Mouse (Mus musculus) lung, adult 2 months (tissue): ENCODE results near the gene Klhl24. TPM values are rescaled to one million over a fixed set of nuclear protein-coding genes. Genes with fewer than 3 reads are reported as not detected.
"Not testable (repeated sequence)": the region's sequence is repeated elsewhere in the genome, so short reads cannot be mapped to it uniquely, and the experiment has no call there.

ENCODE experiments used
- DNase-seq: peaks from one replicate; pipeline ENCODE4 v3.0.0; 2022
- H3K4me1 ChIP-seq: fragments of 200-500 bp; 2 replicates; pipeline ENCODE4 v1.6.1; 2011; ENCODE audit warnings: low read length; ENCODE audit not compliant: control insufficient read depth, insufficient read depth
- H3K4me3 ChIP-seq: fragments of 200-500 bp; replicated peaks from 2 replicates; pipeline ENCODE3; 2011; ENCODE audit warnings: low read depth, mild to moderate bottlenecking, control low read depth, low read length; ENCODE audit errors: extremely low read depth
- CTCF ChIP-seq: fragments of 200-500 bp; IDR thresholded peaks from 2 replicates; pipeline ENCODE4 v1.5.1; 2011; ENCODE audit warnings: mild to moderate bottlenecking, low read length, control low read depth; ENCODE audit not compliant: insufficient read depth
- POLR2A ChIP-seq: fragments of 200-500 bp; IDR thresholded peaks from 2 replicates; pipeline ENCODE4 v1.6.1; 2011; ENCODE audit warnings: low read depth, mild to moderate bottlenecking, control low read depth, low read length, borderline replicate concordance; ENCODE audit errors: extremely low read depth
- WGBS: fragments of 180-500 bp; shearing (Covaris S2); methylation state at CpG from one replicate; pipeline ENCODE4 v1.1.7; 2018; 5-methylcytosine and 5-hydroxymethylcytosine counted together
- polyA plus RNA-seq: library from polyadenylated mRNA; depleted of rRNA; stranded (reverse); fragments of >200 nt; gene quantifications from 2 replicates; pipeline ENCODE4 v1.2.3, GENCODE M21; 2012

The Klhl24 gene
- polyA plus RNA-seq, 1 experiment = 27.0 TPM

GRCm38 (mm10) chr16:20095966-20096365 is 1.4 kb upstream of the Klhl24 start:
- no peak for TF ChIP-seq POLR2A
- TF ChIP-seq CTCF = peak; percentile 52

GRCm38 (mm10) chr16:20097711-20098374 is 501 bp downstream of the Klhl24 start:
- peak overlapping the region; percentile 95 for H3K4me3 ChIP-seq
- TF ChIP-seq POLR2A (peak; percentile 38; the same call in 1 of the 2 replicates), CTCF (no peak)
- peaks cover 7% of the 10 kb centered on the region for H3K4me1 ChIP-seq
- under 1% methylated on average over 61 of the region's 61 CpGs for WGBS
- peak; percentile 93 for DNase-seq

More at GRCm38 (mm10) chr16:20095966-20096365, 1.4 kb upstream of the Klhl24 start:
- 84% methylated on average over 2 of the region's 2 CpGs for WGBS
- peaks cover 8% of the 10 kb centered on the region for H3K4me1 ChIP-seq
- H3K4me3 ChIP-seq = no peak overlapping the region
- DNase-seq = no peak

DNA sequence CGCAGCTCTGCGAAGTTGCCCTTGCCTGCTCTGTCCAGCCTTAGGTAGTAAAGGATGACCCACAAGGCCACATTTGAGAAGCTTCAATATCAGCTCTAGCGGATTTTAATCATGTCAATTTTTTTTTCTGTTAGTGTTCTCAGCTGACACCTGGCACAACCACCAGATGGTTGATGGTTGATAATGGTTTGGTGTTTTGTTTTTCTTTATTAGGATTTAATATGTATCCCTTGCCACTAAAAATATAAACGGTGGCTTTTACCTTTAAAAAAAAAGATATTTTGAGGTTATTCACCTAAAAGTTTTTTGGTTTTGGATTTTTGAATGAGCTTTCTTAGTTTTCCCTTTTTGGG is 1.0 kb downstream of the Klhl24 start:
- 1% methylated on average over 4 of the region's 4 CpGs for WGBS
- no peak for TF ChIP-seq CTCF
- TF ChIP-seq POLR2A = peak; percentile 42; the same call in 1 of the 2 replicates
- Histone ChIP-seq H3K4me3 (peak overlapping the region; percentile 95), H3K4me1 (peaks cover 7% of the 10 kb centered on the region)
- DNase-seq = no peak

- peaks cover 7% of the 10 kb centered on the region for H3K4me1 ChIP-seq
- TF ChIP-seq CTCF (no peak), POLR2A (no peak)
- WGBS = 51% methylated on average over 6 of the region's 6 CpGs
- no peak for DNase-seq
- H3K4me3 ChIP-seq = peak overlapping the region; percentile 37
These were observed 1.7 kb downstream of the Klhl24 start for GRCm38 (mm10) chr16:20098866-20099629.

DNA sequence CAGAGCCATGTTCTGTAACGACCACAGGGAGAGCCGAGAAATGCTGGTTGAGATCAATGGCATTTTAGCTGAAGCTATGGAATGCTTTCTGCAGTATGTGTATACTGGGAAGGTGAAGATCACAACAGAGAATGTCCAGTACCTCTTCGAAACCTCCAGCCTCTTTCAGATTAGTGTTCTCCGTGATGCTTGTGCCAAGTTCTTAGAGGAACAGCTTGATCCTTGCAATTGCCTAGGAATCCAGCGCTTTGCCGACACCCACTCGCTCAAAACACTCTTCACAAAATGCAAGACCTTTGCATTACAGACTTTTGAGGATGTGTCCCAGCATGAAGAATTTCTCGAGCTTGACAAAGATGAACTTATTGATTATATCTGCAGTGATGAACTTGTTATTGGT is 9.7 kb downstream of the Klhl24 start:
- WGBS = 81% methylated on average over 8 of the region's 8 CpGs
- no peak for DNase-seq
- Histone ChIP-seq H3K4me3 (no peak overlapping the region), H3K4me1 (peaks cover 7% of the 10 kb centered on the region)
- TF ChIP-seq CTCF (no peak), POLR2A (no peak)

- no peak for DNase-seq
- 93% methylated on average over 6 of the region's 6 CpGs for WGBS
- Histone ChIP-seq H3K4me3 (no peak overlapping the region), H3K4me1 (peaks cover 10% of the 10 kb centered on the region)
- TF ChIP-seq CTCF = 0 out of 2 replicates have a peak, but pooled peaks have one; percentile 10
- no peak for TF ChIP-seq POLR2A
These were observed 11.6 kb downstream of the Klhl24 start for GRCm38 (mm10) chr16:20108961-20109360.

DNA sequence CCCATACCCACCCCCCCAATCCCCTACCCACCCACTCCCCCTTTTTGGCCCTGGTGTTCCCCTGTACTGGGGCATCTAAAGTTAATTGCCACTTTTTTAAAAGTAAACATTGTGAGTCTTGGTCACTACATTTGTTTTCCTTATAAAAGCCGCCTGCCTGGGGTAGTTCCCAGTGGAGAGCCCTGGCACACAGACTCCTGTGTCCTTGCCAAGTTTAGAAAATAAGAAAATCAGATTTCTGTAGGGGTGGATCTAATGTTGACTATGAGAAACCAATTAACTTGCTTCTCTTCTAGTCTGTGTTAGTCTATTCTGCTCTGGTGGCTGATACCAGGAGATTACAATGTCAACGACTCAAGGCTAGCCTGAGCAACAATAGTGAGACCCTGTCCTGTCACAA is 15.3 kb downstream of the Klhl24 start:
- no peak for DNase-seq
- no peak overlapping the region for H3K4me3 ChIP-seq
- 42% methylated on average over 2 of the region's 2 CpGs for WGBS
- TF ChIP-seq CTCF (no peak), POLR2A (no peak)
- peaks cover 14% of the 10 kb centered on the region for H3K4me1 ChIP-seq

GRCm38 (mm10) chr16:20116069-20116468 is 18.7 kb downstream of the Klhl24 start:
- no peak for DNase-seq
- peaks cover 14% of the 10 kb centered on the region for H3K4me1 ChIP-seq
- 22% methylated on average over 4 of the region's 4 CpGs for WGBS
- no peak overlapping the region for H3K4me3 ChIP-seq
- no peak for TF ChIP-seq POLR2A
- no peak for TF ChIP-seq CTCF

DNA sequence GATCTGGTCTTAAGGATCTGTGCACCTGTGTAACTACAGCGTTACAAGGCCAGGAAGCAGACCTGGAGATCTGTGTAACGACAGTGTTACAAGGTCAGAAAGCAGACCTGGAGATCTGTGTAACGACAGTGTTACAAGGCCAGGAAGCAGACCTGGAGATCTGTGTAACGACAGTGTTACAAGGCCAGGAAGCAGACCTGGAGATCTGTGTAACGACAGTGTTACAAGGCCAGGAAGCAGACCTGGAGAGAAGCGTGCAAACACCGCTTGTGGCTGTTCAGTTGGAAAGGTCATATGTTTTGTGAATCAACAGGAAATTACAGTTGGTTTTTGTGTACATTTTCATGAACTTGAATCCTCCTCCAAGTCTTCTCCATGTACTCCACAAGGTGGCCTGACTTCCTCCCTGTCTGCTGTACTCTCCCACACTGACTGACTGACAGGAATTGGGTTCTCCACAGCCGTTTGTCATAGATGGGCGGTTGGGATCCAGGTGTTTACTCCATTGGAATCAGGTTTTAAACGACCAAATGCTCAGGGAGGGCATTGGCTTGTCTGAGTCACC is 29.1 kb downstream of the Klhl24 start:
- DNase-seq, H3K4me1 ChIP-seq: not testable (repeated sequence)
- 49% methylated on average over 10 of the region's 10 CpGs for WGBS

More for the DNA sequence above, 29.1 kb downstream of the Klhl24 start:
- not testable (repeated sequence) for H3K4me3 ChIP-seq
